Mouse (Mus musculus) granulocyte monocyte progenitor cell, adult 5-6 weeks (primary cell): Measurements from ENCODE around the gene Gm5617. TPM values are rescaled to one million over a fixed set of nuclear protein-coding genes. Genes with fewer than 3 reads are reported as not detected.

Experiments used
- total RNA-seq, 2 experiments: library from RNA; stranded (forward) in 1 of 2; stranded (reverse) in 1 of 2; fragments of 200-712, 200-1000 nt in 1 of 2; fragments of >200 nt in 1 of 2; fragmentation: Nextera tagmentation in 1 of 2; gene quantifications; 2 replicates each; pipeline ENCODE4 v1.2.3; 2014 to 2017

The Gm5617 gene
- total RNA-seq, 2 experiments from 2014 or later = 0.52 to 4.6 TPM

Other genes starting within 250 kb of the Gm5617 start
- 0.17 and 4.9 TPM in 2 replicates for gene Nxpe2, start 142.0 kb upstream of the Gm5617 start, total RNA-seq (2014; fragmentation: Nextera tagmentation)
- 1.7 and 2.6 TPM in 2 replicates for gene Nxpe2, start 142.0 kb upstream of the Gm5617 start, total RNA-seq (2017)
- gene Rexo2, start 14.8 kb upstream of the Gm5617 start, total RNA-seq (2014; fragmentation: Nextera tagmentation) = 93.9 and 124 TPM in 2 replicates
- gene Rexo2, start 14.8 kb upstream of the Gm5617 start, total RNA-seq (2017) = 131 and 156 TPM in 2 replicates
- 76.4 and 85.5 TPM in 2 replicates for gene Rbm7, start 143 bp upstream of the Gm5617 start, total RNA-seq (2014; fragmentation: Nextera tagmentation)
- gene Rbm7, start 143 bp upstream of the Gm5617 start, total RNA-seq (2017) = 105 and 130 TPM in 2 replicates
- not detected in 2 replicates for gene Nnmt, start 109.7 kb downstream of the Gm5617 start, total RNA-seq (2014; fragmentation: Nextera tagmentation)
- gene Nnmt, start 109.7 kb downstream of the Gm5617 start, total RNA-seq (2017) = not detected in 2 replicates